Mouse (Mus musculus): Measurements from ENCODE around the gene Nanos3.

DNA sequence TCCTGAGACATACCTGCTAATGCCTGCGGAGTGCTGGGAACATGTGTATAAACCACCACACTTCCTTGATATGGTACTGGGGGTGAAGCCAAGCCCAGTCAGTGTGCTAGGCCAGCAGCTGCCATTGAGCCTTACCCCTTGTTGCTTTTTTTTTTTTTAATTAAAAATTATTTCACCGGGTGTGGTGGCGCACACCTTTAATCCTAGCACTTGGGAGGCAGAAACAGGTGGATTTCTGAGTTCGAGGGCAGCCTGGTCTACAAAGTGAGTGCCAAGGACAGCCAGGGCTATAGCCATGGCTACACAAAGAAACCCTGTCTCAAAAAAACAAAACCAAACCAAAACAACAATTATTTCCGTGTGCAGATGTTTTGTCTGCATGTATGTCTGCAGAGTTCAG is 20.1 kb upstream of the Nanos3 start:
- no peak for TF ChIP-seq CTCF (conservative IDR thresholded peaks at IDR 0.05; ENCODE audit: low read length)
- no peak for TF ChIP-seq NANOG (IDR thresholded peaks at IDR 0.05; ENCODE audit: borderline replicate concordance, low read length)

Data from E14TG2a.4 (cell line).